Mouse (Mus musculus) heart, adult 2 months (tissue): ENCODE measurements around the gene Micu1. TPM values are rescaled to one million over a fixed set of nuclear protein-coding genes. Genes with fewer than 3 reads are reported as not detected.

Experiments used
- DNase-seq, 2 experiments: peaks; one replicate each; pipeline ENCODE4 v3.0.0; 2021
- H3K27ac ChIP-seq: fragments of 200-600 bp; 2 replicates; pipeline ENCODE4 v1.8.1; 2022
- H3K27me3 ChIP-seq: fragments of 200-500 bp; 2 replicates; pipeline ENCODE4 v1.6.1; 2012; ENCODE audit warnings: mild to moderate bottlenecking, low read length, inconsistent platforms, mixed read lengths; ENCODE audit not compliant: control insufficient read depth, insufficient read depth
- H3K36me3 ChIP-seq: fragments of 200-500 bp; 2 replicates; pipeline ENCODE4 v1.6.1; 2012; ENCODE audit warnings: low read length, inconsistent platforms; ENCODE audit not compliant: control insufficient read depth, insufficient read depth
- H3K4me1 ChIP-seq: fragments of 200-500 bp; 2 replicates; pipeline ENCODE4 v1.6.1; 2011; ENCODE audit warnings: low read length; ENCODE audit not compliant: control insufficient read depth, insufficient read depth
- H3K4me3 ChIP-seq: fragments of 200-600 bp; 2 replicates; pipeline ENCODE4 v1.8.1; 2022
- H3K79me2 ChIP-seq: fragments of 200-500 bp; replicated peaks from 2 replicates; pipeline ENCODE4 v1.6.1; 2012; ENCODE audit warnings: mild to moderate bottlenecking, inconsistent platforms, low read length, moderate library complexity, mixed read lengths; ENCODE audit not compliant: control insufficient read depth, insufficient read depth
- H3K9ac ChIP-seq: fragments of 200-500 bp; 2 replicates; pipeline ENCODE4 v1.6.1; 2012; ENCODE audit warnings: low read depth, mild to moderate bottlenecking, control low read depth, inconsistent platforms, low read length, mixed read lengths
- CTCF ChIP-seq: fragments of 200-600 bp; IDR thresholded peaks from 2 replicates; pipeline ENCODE4 v1.8.1; 2022; ENCODE audit warnings: antibody characterized with exemption, mild to moderate bottlenecking, moderate library complexity
- EP300 ChIP-seq: fragments of 200-500 bp; IDR thresholded peaks from 2 replicates; pipeline ENCODE4 v1.6.1; 2011; ENCODE audit warnings: low read depth, low read length, control low read depth; ENCODE audit not compliant: insufficient read depth
- POLR2A ChIP-seq: fragments of 200-500 bp; IDR thresholded peaks from 2 replicates; pipeline ENCODE4 v1.6.1; 2011; ENCODE audit warnings: mild to moderate bottlenecking, low read depth, low read length, control low read depth; ENCODE audit not compliant: insufficient read depth
- WGBS: fragments of 180-500 bp; shearing (Covaris S2); methylation state at CpG from one replicate; pipeline ENCODE4 v1.1.7; 2018; 5-methylcytosine and 5-hydroxymethylcytosine counted together
- intact Hi-C: fragments of 180-260 bp; cut with DNase I; formaldehyde crosslinking; loops from one replicate; pipeline ENCODE4 v1.15.1; 2025
- polyA plus RNA-seq: library from polyadenylated mRNA; depleted of rRNA; stranded (reverse); fragments of >200 nt; gene quantifications from 2 replicates; pipeline ENCODE4 v1.2.3, GENCODE M21; 2012
- total RNA-seq, 2 experiments: library from RNA; stranded (reverse); gene quantifications; 2 replicates each; pipeline ENCODE4 v1.2.3; 2021

Micu1 gene
- total and polyA plus RNA-seq, 3 experiments = 14.1 to 19.7 (median 17.6) TPM

DNA sequence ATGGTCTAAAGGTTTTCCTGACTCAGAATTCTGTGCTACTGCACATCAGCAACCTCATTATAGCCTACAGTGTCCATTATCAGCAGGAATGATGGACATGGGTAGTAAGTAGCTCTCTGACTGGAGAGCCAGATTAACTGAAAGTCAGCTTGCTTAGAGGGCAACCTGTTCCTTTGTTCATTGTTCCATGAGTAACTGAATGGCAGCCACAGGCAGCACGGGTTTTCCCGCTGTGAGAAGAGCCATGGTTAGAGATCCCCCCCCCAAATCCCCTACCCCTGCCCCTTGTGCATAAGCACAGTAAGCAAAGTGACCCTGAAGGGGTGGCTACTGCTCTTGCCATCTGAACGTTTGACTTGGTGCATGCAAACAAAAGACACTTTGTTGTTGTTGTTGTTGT is 78.4 kb downstream of the Micu1 start:
- TF ChIP-seq EP300 (no peak), CTCF (no peak), POLR2A (no peak)
- Histone ChIP-seq H3K79me2 (no peaks in the 10 kb centered on the region), H3K27me3 (no peaks in the 10 kb centered on the region), H3K9ac (no peak overlapping the region), H3K4me3 (no peak overlapping the region), H3K36me3 (no peaks in the 10 kb centered on the region), H3K4me1 (no peaks in the 10 kb centered on the region), H3K27ac (no peak overlapping the region)
- DNase-seq = no peak
- intact Hi-C loops = no loop called here
- 64% methylated on average over 3 of the region's 3 CpGs for WGBS

DNA sequence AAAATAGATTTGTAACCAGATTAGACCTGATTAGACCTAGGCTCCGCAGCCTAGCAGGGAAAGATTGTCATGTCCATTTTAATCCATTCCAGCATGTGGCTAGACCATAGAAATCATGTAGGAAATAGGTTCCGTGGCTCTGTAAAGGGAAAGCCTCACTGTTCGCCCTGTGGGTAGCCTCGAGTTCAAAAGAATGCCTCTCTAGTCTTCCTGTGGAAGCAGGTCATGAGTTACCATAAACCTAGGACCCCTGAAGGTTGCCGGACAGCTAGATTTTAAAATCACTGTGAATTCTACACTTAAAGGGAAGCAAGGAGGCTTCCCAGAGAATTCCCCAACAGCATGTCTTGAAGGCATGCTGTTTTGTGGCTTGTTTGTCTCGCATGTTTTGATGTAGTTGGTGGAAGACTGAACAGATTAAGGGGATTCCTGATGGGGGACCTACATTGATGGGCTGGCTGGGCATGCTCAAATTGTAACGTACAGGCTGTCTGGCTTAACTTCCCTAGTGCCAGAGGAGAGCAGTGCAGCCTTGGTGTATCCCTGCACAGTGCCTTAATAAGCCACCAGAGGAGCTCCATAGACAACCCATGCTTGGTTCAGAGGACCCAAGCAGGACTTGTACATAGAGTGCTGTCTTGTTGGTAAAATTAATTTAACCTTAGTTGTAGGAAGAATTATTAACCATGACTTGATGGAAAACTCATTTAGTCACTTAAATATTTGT is 79.1 kb downstream of the Micu1 start:
- 88% methylated on average over 7 of the region's 7 CpGs for WGBS
- DNase-seq = no peak
- no peak overlapping the region for H3K27ac ChIP-seq

GRCm38 (mm10) chr10:59784731-59785685 is 82.7 kb downstream of the Micu1 start:
- intact Hi-C loops = no loop called here
- Histone ChIP-seq H3K9ac (no peak overlapping the region), H3K27me3 (no peaks in the 10 kb centered on the region), H3K36me3 (no peaks in the 10 kb centered on the region), H3K4me1 (no peaks in the 10 kb centered on the region), H3K27ac (no peak overlapping the region), H3K4me3 (no peak overlapping the region), H3K79me2 (no peaks in the 10 kb centered on the region)
- TF ChIP-seq CTCF = no peak
- TF ChIP-seq POLR2A = no peak
- no peak for TF ChIP-seq EP300
- no peak for DNase-seq
- WGBS = 81% methylated on average over 18 of the region's 18 CpGs

More for the DNA sequence above, 79.1 kb downstream of the Micu1 start:
- Histone ChIP-seq H3K36me3 (no peaks in the 10 kb centered on the region), H3K4me1 (no peaks in the 10 kb centered on the region), H3K27me3 (no peaks in the 10 kb centered on the region), H3K79me2 (no peaks in the 10 kb centered on the region), H3K4me3 (no peak overlapping the region), H3K9ac (no peak overlapping the region)
- TF ChIP-seq EP300 = no peak
- no peak for TF ChIP-seq CTCF
- no peak for TF ChIP-seq POLR2A
- intact Hi-C loops = no loop called here

- Histone ChIP-seq H3K27me3 (no peaks in the 10 kb centered on the region), H3K4me3 (no peak overlapping the region), H3K27ac (no peak overlapping the region), H3K4me1 (no peaks in the 10 kb centered on the region), H3K36me3 (no peaks in the 10 kb centered on the region), H3K79me2 (no peaks in the 10 kb centered on the region), H3K9ac (no peak overlapping the region)
- no peak for DNase-seq
- WGBS = 68% methylated on average over 5 of the region's 5 CpGs
- TF ChIP-seq EP300 (no peak), POLR2A (no peak), CTCF (no peak)
- intact Hi-C loops = no loop called here
Measured at GRCm38 (mm10) chr10:59786289-59786688, 84.0 kb downstream of the Micu1 start.

GRCm38 (mm10) chr10:59787140-59787800 is 85.0 kb downstream of the Micu1 start:
- WGBS = 85% methylated on average over 11 of the region's 11 CpGs
- no peak for DNase-seq
- no peak for TF ChIP-seq POLR2A
- 0 out of 2 replicates have a peak, but pooled peaks have one; percentile 6 for TF ChIP-seq CTCF
- Histone ChIP-seq H3K79me2 (no peaks in the 10 kb centered on the region), H3K4me1 (no peaks in the 10 kb centered on the region), H3K27ac (no peak overlapping the region), H3K4me3 (no peak overlapping the region), H3K36me3 (no peaks in the 10 kb centered on the region), H3K27me3 (no peaks in the 10 kb centered on the region), H3K9ac (no peak overlapping the region)
- intact Hi-C loops = no loop called here
